Mouse (Mus musculus) CH12.LX (cell line): ENCODE data around the gene Iqcc.

Experiments used
- CTCF ChIP-seq, 2 experiments: IDR thresholded peaks in 1 of 2; conservative IDR thresholded peaks in 1 of 2; 2 replicates each; pipeline ENCODE4 v1.5.1; 2011 to 2012; ENCODE audit warnings: low read depth in 2 of 2, low read length in 2 of 2, improper control_type of control experiment in 1 of 2, inconsistent platforms in 1 of 2, mild to moderate bottlenecking in 1 of 2, moderate library complexity in 1 of 2
- EP300 ChIP-seq: IDR thresholded peaks from 2 replicates; pipeline ENCODE4 v1.6.1; 2011; ENCODE audit warnings: low read length, improper control_type of control experiment

- TF ChIP-seq EP300 (no peak), CTCF (conservative IDR thresholded peaks at IDR 0.05 in 1 of 2, IDR thresholded peaks at IDR 0.05 in 1 of 2; ENCODE audit: low read depth in 2 of 2, low read length in 2 of 2) (no peak)
Observed at GRCm38 (mm10) chr4:129626035-129626434, 7.1 kb upstream of the Iqcc start.
